Mouse (Mus musculus): ENCODE measurements around the gene Klk1b11.
A peak's percentile ranks its signal among the peaks of the same experiment; 100 is the strongest.
"Not testable (repeated sequence)": the region's sequence is repeated elsewhere in the genome, so short reads cannot be mapped to it uniquely, and the experiment has no call there.

The Klk1b11 gene

DNA sequence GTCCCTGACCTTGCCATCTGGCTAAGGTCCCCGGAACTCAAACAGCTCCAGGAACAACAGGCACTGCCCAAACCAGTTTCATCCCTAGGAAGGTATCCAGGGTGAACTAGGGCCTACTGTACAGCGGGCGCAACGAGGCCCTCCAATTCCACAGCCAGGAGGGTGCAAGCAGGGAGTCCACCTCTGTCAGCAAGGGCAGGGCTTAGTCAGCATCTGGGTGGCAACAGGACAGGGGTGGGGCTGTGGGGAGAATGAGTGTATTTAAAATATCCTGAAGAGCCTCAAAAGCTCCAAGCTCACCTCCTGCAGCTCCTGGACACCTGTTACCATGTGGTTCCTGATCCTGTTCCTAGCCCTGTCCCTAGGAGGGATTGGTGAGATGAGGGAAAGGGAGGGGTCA lies at the start of gene Klk1b11:
TSS of gene Klk1b11 (plus strand) at position 301 of the 400 bp plus-strand sequence.
- not testable (repeated sequence) for DNase-seq (ENCODE audit: low read depth, low spot score)

DNA sequence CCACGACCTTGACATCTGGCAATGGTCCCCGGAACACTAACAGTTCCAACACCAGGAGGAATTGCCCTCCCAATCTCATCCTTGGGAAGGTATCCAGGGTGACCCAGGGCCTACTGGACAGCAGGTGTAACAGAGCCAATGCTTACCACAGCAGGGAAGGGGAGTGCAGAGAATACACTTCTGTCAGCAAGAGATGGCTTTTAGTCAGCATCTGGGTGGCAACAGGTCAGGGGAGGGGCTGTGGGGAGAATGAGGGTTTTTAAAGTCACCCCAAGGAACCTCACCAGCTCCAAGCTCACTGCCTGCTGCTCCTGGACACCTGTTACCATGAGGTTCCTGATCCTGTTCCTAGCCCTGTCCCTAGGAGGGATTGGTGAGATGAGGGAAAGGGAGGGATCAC lies 45.3 kb upstream of the Klk1b11 start, which contains the start of gene Klk1b8:
TSS of gene Klk1b8 (plus strand) at position 301 of the 400 bp plus-strand sequence.
- DNase-seq (ENCODE audit: low read depth, low spot score) = no peak

- DNase-seq (ENCODE audit: low read depth, low spot score) = peak; percentile 56
Measured at GRCm38 (mm10) chr7:43952703-43953102, 43.0 kb upstream of the Klk1b11 start.

DNA sequence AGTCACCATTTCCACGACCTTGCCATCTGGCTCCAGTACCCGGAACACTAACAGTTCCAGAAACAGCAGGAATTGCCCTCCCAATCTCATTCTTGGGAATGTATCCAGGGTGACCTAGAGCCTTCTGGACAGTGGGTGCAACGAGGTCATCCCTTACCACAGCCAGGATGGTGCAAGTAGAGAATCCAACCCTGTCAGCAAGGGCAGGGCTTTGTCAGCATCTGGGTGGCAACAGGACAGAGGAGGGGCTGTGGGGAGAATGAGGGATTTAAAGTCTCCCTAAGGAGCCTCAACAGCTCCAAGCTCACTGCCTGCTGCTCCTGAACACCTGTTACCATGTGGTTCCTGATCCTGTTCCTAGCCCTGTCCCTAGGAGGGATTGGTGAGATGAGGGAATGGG lies 29.2 kb upstream of the Klk1b11 start, which contains the start of gene Klk1b1:
TSS of gene Klk1b1 (plus strand) at position 301 of the 400 bp plus-strand sequence.
- DNase-seq (ENCODE audit: low read depth, low spot score) = no peak

GRCm38 (mm10) chr7:43967058-43967457 lies 28.6 kb upstream of the Klk1b11 start:
- DNase-seq (ENCODE audit: low read depth, low spot score) = no peak

DNA sequence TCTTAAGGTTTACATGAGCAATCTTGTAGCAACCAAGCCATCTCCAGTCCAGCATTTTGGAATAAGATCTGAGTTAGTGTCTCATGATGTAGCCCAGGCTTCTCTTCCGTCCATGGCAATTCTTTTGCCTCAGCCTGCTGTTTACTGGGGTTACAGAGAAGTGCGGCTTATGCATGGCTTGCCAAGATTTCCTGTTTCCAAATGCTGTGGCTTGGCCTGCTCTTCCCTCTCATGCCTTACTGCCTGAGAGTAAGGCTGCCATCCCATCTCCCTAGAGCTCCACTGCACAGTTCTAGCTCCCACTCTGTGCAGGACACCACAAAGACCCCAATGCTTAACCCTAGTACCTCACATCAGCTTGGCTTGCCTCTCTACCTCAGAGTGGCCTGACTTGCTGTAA lies 28.1 kb upstream of the Klk1b11 start:
- no peak for DNase-seq (ENCODE audit: low read depth, low spot score)

GRCm38 (mm10) chr7:43975761-43976160 lies 19.9 kb upstream of the Klk1b11 start, which contains the start of gene Klk1b9:
Gene Klk1b9, plus strand, starts transcription at chr7:43976061.
- DNase-seq (ENCODE audit: low read depth, low spot score) = not testable (repeated sequence)

DNA sequence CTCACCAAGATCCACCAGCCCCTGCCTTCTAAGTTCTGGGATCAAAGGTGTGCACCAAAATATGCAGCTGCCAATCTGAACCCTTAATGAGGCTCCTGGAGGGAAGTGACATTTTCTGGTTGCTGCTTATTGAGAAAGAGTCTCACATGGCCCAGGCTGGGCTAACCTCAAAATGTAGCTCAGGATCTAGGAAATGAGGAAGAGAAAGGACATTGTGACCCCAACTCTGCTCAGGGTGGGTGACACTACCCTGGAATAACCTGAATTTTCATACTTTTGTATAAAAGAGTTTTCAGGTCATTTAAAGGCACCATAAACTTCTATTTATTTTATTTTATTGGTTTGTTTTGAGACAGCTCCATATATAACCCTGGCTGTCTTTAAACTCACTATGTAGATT lies 10.0 kb upstream of the Klk1b11 start:
- no peak for DNase-seq (ENCODE audit: low read depth, low spot score)

- DNase-seq (ENCODE audit: low read depth, low spot score) = not testable (repeated sequence)
Measured at GRCm38 (mm10) chr7:43994821-43995220, 856 bp upstream of the Klk1b11 start.

GRCm38 (mm10) chr7:44004847-44005246 lies 9.2 kb downstream of the Klk1b11 start:
- DNase-seq (ENCODE audit: low read depth, low spot score) = no peak

DNA sequence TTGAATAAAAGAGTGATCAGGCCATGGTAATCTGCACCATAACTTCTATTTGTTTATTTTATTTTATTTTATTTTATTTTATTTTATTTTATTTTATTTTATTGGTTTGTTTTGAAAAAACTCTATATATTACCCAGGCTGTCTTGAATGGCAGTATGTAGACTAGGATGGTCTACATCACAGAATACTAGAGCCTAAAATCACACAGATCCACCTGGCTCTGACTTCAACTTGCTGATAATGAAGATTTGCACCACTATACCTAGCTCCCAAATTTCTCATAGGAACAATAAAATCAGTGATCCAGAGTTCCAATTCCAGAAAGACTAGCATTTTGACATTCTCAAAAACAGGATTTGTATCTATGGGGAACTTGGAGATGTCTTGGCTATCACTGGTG lies 16.2 kb downstream of the Klk1b11 start, which contains the start of gene Klk1b26:
TSS of gene Klk1b26 (plus strand) at position 301 of the 400 bp plus-strand sequence.
- DNase-seq (ENCODE audit: low read depth, low spot score) = not testable (repeated sequence)

DNA sequence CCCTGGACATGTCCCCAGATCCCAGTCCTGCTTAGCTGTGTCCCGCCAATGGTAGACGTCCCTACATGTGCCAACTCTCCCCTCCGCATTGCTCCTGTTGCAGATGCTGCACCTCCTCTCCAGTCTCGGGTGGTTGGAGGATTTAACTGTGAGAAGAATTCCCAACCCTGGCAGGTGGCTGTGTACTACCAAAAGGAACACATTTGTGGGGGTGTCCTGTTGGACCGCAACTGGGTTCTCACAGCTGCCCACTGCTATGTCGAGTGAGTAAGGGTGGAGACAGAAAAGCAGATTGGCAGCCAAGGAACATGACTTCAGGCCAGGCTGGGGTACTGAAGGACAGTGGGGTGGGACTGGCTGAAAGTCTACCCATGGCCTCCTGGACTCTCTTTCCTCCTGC lies 19.0 kb downstream of the Klk1b11 start:
- peak; percentile 43 for DNase-seq (ENCODE audit: low read depth, low spot score)

- DNase-seq (ENCODE audit: low read depth, low spot score) = peak; percentile 41
Measured at GRCm38 (mm10) chr7:44015071-44015470, 19.4 kb downstream of the Klk1b11 start.

All from brain, adult 2 months (tissue).